Comparison of ENCODE assay signal across 12 mouse cellular contexts in the genomic region with DNA sequence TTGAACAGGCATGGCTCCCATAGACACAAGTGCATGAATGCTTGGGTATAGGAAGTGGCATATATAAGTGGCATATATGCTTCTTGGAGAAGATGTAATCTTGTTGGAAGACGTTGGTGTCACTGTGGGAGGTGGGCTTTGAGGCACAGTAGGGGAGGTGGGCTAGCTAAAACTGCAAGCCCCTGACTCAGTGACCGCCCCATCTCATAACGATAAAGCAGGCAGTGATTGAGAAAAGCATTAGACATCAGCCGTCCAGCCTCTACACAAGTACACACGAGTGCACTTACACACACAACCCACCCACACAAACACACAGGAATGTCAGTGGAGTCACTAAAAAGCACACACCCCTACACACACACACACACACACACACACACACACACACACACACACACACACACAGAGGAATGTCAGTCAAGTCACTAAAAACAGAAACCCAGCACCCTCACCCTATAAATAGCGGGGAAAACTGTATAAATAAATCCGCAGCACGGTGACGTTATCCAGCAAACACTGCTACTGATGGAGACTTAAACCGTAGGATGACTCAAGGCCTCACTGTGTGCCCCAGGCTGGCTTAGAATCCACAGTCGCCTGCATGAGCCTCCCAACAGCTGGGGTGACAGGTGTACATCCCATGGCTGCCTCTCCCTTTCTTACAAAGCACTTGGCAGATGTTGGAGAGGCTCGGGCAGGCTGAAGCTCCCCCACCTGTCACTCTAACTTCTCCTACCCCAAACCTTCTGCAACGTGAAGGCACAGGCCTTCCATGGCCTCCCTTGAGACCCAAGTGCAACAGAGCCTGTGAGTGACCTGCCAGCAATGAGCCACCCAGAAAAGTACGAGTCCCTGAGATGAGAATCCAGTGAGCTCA. TPM values are rescaled to one million over a fixed set of nuclear protein-coding genes. Genes with fewer than 3 reads are reported as not detected.
DNase-seq lines count a peak whose midpoint lies in the region; ATAC-seq and TF ChIP-seq lines count a peak whose summit lies in the region.
"Had no signal": no experiment of that assay in that cellular context is flagged by ENCODE, and none has a peak within 500 bp of the region (broad histone marks: within the 10 kb centered on the region; RNA-seq: fewer than 3 reads in every experiment).

No protein-coding gene starts in this region.

- peak; percentile 2 to 9 for DNase-seq in layer of hippocampus, postnatal 10 days (ENCODE audit: low spot score in 2 of 2)
- no peak for DNase-seq in layer of hippocampus, adult 11-12 months (ENCODE audit: low spot score)
- peak; percentile 82 for DNase-seq in brain, adult 2 months (ENCODE audit: low read depth, low spot score)
- peak; percentile 72 for DNase-seq in gastrocnemius, adult 2 months
- DNase-seq in left cerebral cortex, adult 2 months (ENCODE audit: extremely low spot score in 1 of 2, low spot score in 2 of 2): peak; percentile 13 to 23
- DNase-seq in cerebellum, adult 11-12 months: no peak
- DNase-seq in stomach, postnatal 0 days (ENCODE audit: low spot score): no peak
- DNase-seq: midbrain, embryonic 14.5 days; thymus, postnatal 36 days had no signal

- no peak overlapping the region for H3K4me2 ChIP-seq in stomach, postnatal 0 days (replicated peaks; ENCODE audit: low read depth)

- no peak for TF ChIP-seq EP300 in stomach, postnatal 0 days (optimal IDR thresholded peaks at IDR 0.05)

- H3K9me3 ChIP-seq in stomach, postnatal 0 days (ENCODE audit: control insufficient read depth, low read length): no peaks in the 10 kb centered on the region

- H3K27ac ChIP-seq in gastrocnemius, adult 2 months: peak overlapping the region; percentile 79
- no peak overlapping the region for H3K27ac ChIP-seq in left cerebral cortex, adult 2 months
- no peak overlapping the region for H3K27ac ChIP-seq in stomach, postnatal 0 days (replicated peaks)
- H3K27ac ChIP-seq: liver, embryonic 14.5 days had no signal

- WGBS in stomach, postnatal 0 days: 63% methylated on average over 14 of the region's 14 CpGs

- H3K27me3 ChIP-seq in stomach, postnatal 0 days (ENCODE audit: control insufficient read depth, insufficient read depth, low read length): no peaks in the 10 kb centered on the region

- no peak overlapping the region for H3K4me3 ChIP-seq in gastrocnemius, adult 2 months
- H3K4me3 ChIP-seq in left cerebral cortex, adult 2 months: no peak overlapping the region
- H3K4me3 ChIP-seq in stomach, postnatal 0 days (ENCODE audit: low read depth, low read length): no peak overlapping the region

- no peak overlapping the region for H3K9ac ChIP-seq in stomach, postnatal 0 days (ENCODE audit: low read length)
- H3K9ac ChIP-seq: liver, embryonic 14.5 days had no signal

- intact Hi-C loops in gastrocnemius, adult 2 months (cut with DNase I): no loop called here
- intact Hi-C loops in left cerebral cortex, adult 2 months (cut with DNase I): no loop called here

- no peak for TF ChIP-seq CTCF in gastrocnemius, adult 2 months (IDR thresholded peaks at IDR 0.05)
- TF ChIP-seq CTCF in left cerebral cortex, adult 2 months (IDR thresholded peaks at IDR 0.05): no peak
- no peak for TF ChIP-seq CTCF in stomach, postnatal 0 days (IDR thresholded peaks at IDR 0.05; ENCODE audit: low read depth)

- no peaks in the 10 kb centered on the region for H3K36me3 ChIP-seq in stomach, postnatal 0 days (ENCODE audit: control insufficient read depth, insufficient read depth, low read length)
- H3K36me3 ChIP-seq: G1E had no signal

- ATAC-seq in stomach, postnatal 0 days (ENCODE audit: low FRiP score, low TSS enrichment): no peak
- no peak for ATAC-seq in granulocyte monocyte progenitor cell, adult 5-6 weeks (replicated peaks; ENCODE audit: poor library complexity, severe bottlenecking)

- no peaks in the 10 kb centered on the region for H3K4me1 ChIP-seq in stomach, postnatal 0 days (replicated peaks; ENCODE audit: control insufficient read depth, insufficient read depth)

RNA-seq across cellular contexts. Expression of gene Ptgis, which starts 27.4 kb away (rescaled TPM):
- 1 to 10 TPM; 2.3 to 2.8 TPM for total RNA-seq in layer of hippocampus, postnatal 10 days (2021)
- total RNA-seq in gastrocnemius, adult 2 months (2021): 1 to 10 TPM; 1.7 to 5.2 TPM
- 1 to 10 TPM; 1.4 to 1.8 TPM for total RNA-seq in left cerebral cortex, adult 2 months (2021)
- polyA plus RNA-seq in stomach, postnatal 0 days (2015; fragmentation: Nextera tagmentation; extraction: Ambion mirVana): 21.9 and 26.7 TPM in 2 replicates
- not detected in 2 replicates for total RNA-seq in granulocyte monocyte progenitor cell, adult 5-6 weeks (2014; fragmentation: Nextera tagmentation)
- total RNA-seq in granulocyte monocyte progenitor cell, adult 5-6 weeks (2017): not detected in 2 replicates
- total RNA-seq: G1E had no signal
- polyA plus RNA-seq: G1E had no signal

Comparison
In these comparisons a context has a peak if more than half of its experiments do, and no peak if none do; other contexts are left out.
1. DNase-seq: peak in layer of hippocampus, postnatal 10 days (2 of 2), brain, adult 2 months (single experiment), gastrocnemius, adult 2 months (single experiment) and left cerebral cortex, adult 2 months (2 of 2); none in layer of hippocampus, adult 11-12 months (single experiment), cerebellum, adult 11-12 months (single experiment) and stomach, postnatal 0 days (single experiment).